ENCODE assay signal across 8 mouse cellular contexts in the genomic region with DNA sequence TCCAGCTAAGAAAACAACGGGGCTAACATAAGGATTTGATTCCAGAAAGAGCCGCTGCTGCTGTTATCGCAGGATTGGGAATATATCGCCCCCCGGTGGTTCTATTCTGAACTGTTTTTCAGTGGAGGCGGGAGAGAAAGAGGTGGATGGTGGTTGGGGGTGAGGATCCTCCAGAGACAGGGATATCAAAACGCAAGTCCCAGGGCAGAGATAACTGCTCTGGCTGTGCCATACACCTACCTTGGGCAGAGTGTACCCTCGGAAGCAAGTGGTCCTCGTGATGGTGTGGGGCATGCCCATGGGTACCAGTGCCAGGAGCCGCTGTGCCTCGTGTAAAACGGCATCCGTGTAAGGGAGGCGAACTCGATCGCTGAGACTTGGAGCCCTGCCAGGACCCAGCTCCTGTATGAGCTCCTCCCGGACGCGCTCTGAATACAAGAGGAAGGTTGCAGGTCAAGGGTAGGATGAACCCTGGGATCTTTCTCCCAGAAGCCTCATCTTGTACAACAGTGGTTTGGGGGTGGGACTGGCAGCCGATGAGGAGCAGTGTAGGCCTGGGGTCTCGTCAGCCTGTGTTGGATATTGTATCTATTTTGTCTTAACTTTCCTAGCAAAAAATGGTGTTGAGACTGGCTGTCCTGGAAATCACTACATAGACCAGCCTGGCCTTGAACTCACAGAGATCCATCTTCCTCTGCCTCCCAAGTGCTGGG. TPM values are rescaled to one million over a fixed set of nuclear protein-coding genes. Genes with fewer than 3 reads are reported as not detected.
DNase-seq lines count a peak whose midpoint lies in the region; ATAC-seq and TF ChIP-seq lines count a peak whose summit lies in the region.

No protein-coding gene starts in this region.

- peak overlapping the region; percentile 41 for H3K9ac ChIP-seq in hindbrain, embryonic 15.5 days

- in situ Hi-C loops in Patski (cut with MboI; ENCODE audit: low pct_unique_long_range_greater_than_20kb) = no loop called here

- peak; percentile 87 for TF ChIP-seq CTCF in Patski (IDR thresholded peaks at IDR 0.05)

- H3K4me2 ChIP-seq in hindbrain, embryonic 15.5 days = peak overlapping the region; percentile 53

- H3K27me3 ChIP-seq in Patski = no peaks in the 10 kb centered on the region
- H3K27me3 ChIP-seq in hindbrain, embryonic 15.5 days = no peaks in the 10 kb centered on the region; the same call in 1 of the 2 replicates

- ATAC-seq in Patski = peak; percentile 76
- peak; percentile 65 for ATAC-seq in hindbrain, embryonic 15.5 days (ENCODE audit: low FRiP score, low read depth)
- no peak for ATAC-seq in erythroblast, adult 5-6 weeks (replicated peaks; ENCODE audit: low FRiP score, poor library complexity, severe bottlenecking)

- no peak for DNase-seq in Patski (ENCODE audit: low read depth, low spot score)
- DNase-seq in cerebellum, adult 9-11 months = peak; percentile 52
- peak; percentile 39 to 70 for DNase-seq in frontal cortex, postnatal 25 days (ENCODE audit: low spot score in 2 of 2)
- peak; percentile 86 to 92 for DNase-seq in layer of hippocampus, postnatal 14 days (ENCODE audit: low spot score in 2 of 2)
- DNase-seq in lung, postnatal 14 days = peak; percentile 83
- peak; percentile 25 for DNase-seq in retina, adult 2 months (ENCODE audit: low read depth, low spot score)

- no peak overlapping the region for H3K27ac ChIP-seq in hindbrain, embryonic 15.5 days (replicated peaks)

- 20% methylated on average over 21 of the region's 21 CpGs for WGBS in hindbrain, embryonic 15.5 days

- CTCF ChIA-PET in Patski (lab: Charles Lee) = interaction anchor here (0.6 to 3.2 kb wide), 17 partner anchors 8 to 123 kb away, joined by 3 to 22 read pairs (median 5); a partner anchor contains a TSS

- H3K36me3 ChIP-seq in hindbrain, embryonic 15.5 days = no peaks in the 10 kb centered on the region

- POLR2A ChIA-PET in Patski (lab: Charles Lee) = interaction anchor here (0.6 to 1.5 kb wide), 2 partner anchors 16 to 90 kb away, joined by 4 read pairs; no protein-coding TSS in a partner anchor

- H3K4me1 ChIP-seq in hindbrain, embryonic 15.5 days (replicated peaks) = peaks cover 5% of the 10 kb centered on the region

- H3K4me3 ChIP-seq in hindbrain, embryonic 15.5 days = peak overlapping the region; percentile 25

- H3K9me3 ChIP-seq in hindbrain, embryonic 15.5 days = no peaks in the 10 kb centered on the region

RNA-seq across cellular contexts. Expression of a gene that starts 10.9 kb away (rescaled TPM):
- 0.42 TPM for polyA plus RNA-seq in Patski (2021)
- polyA plus RNA-seq in hindbrain, embryonic 15.5 days (2015; fragmentation: Nextera tagmentation; extraction: Ambion mirVana) = 3.2 and 3.3 TPM in 2 replicates
- total RNA-seq in layer of hippocampus, postnatal 14 days (2021) = 1 to 10 TPM; 1.3 to 1.9 TPM
- not detected in 2 replicates for total RNA-seq in erythroblast, adult 5-6 weeks (2015; ENCODE audit: low replicate concordance)
- total RNA-seq in erythroblast, adult 5-6 weeks (2017; ENCODE audit: low replicate concordance) = not detected in 2 replicates

RNA-seq across cellular contexts. Expression of a gene that starts 17.3 kb away (rescaled TPM):
- 473 TPM for polyA plus RNA-seq in Patski (2021)
- 22.5 and 23.1 TPM in 2 replicates for polyA plus RNA-seq in hindbrain, embryonic 15.5 days (2015; fragmentation: Nextera tagmentation; extraction: Ambion mirVana)
- 10 to 100 TPM; 46.7 to 47.9 TPM for total RNA-seq in layer of hippocampus, postnatal 14 days (2021)
- total RNA-seq in erythroblast, adult 5-6 weeks (2015; ENCODE audit: low replicate concordance) = 28.2 and 35.7 TPM in 2 replicates
- total RNA-seq in erythroblast, adult 5-6 weeks (2017; ENCODE audit: low replicate concordance) = 20.2 and 22.2 TPM in 2 replicates

RNA-seq across cellular contexts. Expression of a gene that starts 51.2 kb away (rescaled TPM):
- polyA plus RNA-seq in Patski (2021) = 123 TPM
- 42.2 and 43.7 TPM in 2 replicates for polyA plus RNA-seq in hindbrain, embryonic 15.5 days (2015; fragmentation: Nextera tagmentation; extraction: Ambion mirVana)
- total RNA-seq in layer of hippocampus, postnatal 14 days (2021) = 100 to 1,000 TPM; 114 to 119 TPM
- total RNA-seq in erythroblast, adult 5-6 weeks (2015; ENCODE audit: low replicate concordance) = 45.2 and 59.1 TPM in 2 replicates
- 79.3 and 99.9 TPM in 2 replicates for total RNA-seq in erythroblast, adult 5-6 weeks (2017; ENCODE audit: low replicate concordance)
